Mouse (Mus musculus) CH12F3 (cell line): ENCODE results near the gene Gm826.

ENCODE experiments used
- in situ Hi-C: fragments of 300-500 bp; cut with MboI; formaldehyde crosslinking; loops from 2 replicates; pipeline ENCODE4 v1.14.3; 2020; ENCODE audit warnings: low sequenced_read_pairs

Gm826 gene

DNA sequence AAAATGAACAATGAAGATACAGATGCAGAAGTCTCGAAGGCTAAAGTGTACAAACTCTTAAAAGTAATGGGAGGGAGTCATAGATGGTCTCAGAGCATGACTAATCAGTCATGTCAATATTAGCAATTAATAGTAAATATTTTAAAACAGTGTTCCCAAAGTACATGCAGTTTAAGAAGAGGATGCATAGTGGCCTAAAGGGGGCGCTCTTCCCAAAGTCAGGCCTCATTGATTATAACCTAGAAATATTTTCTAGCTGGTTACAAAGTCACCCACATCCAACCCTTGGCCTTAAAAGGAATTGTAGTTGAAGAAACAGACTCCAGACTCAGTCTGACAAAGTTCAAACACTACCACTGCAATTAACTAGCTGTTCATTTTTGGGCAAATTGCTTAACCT lies 20.4 kb upstream of the Gm826 start:
- in situ Hi-C loops: no loop called here

DNA sequence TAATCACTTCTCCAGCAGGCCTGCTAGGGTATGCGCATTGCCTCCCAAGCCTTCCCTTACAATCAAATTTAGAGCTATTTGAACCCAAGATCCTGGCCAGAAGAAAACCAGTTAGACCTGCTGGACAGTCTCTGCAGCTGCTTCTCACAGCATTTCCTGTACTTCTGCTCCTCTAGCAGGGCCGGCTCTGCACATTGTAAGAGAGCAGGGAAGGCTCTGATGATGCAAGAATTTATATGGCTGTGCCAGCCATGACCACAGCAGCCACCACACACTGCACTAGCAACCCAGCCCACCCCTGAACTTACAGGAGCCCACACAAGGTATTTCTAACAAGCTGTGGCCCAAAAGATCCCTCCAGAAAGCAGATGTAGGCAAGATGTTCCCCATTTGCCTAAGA lies 19.6 kb upstream of the Gm826 start:
- in situ Hi-C loops: no loop called here

DNA sequence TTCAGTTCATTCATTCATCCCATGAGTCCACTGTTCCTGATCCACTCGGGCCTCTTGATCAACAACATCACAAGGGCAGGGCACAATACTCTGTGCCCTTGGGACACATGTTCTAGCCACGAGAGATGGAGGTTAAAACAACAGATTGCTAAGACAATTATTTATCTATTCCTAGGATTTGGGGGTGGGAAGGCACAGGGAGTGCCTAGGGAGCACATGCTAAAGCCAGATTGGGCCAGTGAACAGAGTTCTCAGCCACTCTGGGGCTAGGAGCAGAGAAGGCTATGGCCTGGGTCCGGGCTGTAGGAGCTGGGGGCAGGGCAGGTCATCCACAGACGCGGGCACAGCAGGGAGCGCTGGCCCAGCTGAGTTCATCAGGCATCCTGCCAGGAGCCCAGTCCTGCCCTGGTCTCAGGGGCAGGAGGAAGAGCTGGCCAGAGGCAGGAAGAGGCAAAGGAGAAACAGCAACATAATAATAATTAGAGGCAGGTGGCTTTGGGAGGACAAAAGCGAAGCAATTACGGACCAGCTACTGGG lies 17.1 kb upstream of the Gm826 start:
- in situ Hi-C loops: no loop called here

DNA sequence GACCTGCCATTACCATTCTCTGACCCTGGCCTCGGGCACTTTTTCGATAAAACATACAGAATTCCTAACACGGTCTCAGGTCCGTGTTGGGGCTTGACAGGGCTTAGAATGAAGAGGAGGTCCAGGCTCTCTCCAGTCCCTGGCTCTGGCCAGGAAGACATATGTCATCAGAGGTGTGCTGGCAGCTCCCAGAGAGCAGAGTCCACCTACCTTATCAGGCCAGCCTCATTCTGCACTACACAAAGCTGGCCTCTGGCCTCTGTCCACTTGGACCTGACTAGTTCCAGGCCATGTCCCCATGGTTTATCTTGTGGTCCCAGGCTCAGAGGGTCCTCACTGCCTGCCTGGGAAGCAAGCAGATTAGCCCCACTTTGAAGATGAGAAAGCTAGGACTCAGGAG lies 15.6 kb upstream of the Gm826 start:
- in situ Hi-C loops: no loop called here

DNA sequence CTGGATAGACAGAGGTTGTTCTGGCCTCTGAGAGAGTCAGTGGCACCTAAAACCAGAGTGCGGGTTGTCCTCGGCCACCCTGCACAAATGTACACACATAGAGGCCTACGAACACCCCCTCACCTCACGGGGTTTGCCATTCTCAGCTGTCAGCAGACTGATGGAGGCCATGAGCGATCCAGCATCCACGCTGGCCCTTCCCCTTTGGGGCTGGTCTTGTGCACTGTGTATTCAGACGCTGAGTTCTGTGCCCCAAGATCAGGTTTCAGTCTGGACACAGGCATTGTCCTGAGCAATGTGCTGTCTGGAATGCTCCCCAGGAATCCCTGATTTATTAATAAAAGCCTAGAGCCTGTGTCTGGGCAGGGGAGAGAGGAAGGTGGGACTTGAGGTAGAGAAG lies 14.8 kb upstream of the Gm826 start:
- in situ Hi-C loops: no loop called here

DNA sequence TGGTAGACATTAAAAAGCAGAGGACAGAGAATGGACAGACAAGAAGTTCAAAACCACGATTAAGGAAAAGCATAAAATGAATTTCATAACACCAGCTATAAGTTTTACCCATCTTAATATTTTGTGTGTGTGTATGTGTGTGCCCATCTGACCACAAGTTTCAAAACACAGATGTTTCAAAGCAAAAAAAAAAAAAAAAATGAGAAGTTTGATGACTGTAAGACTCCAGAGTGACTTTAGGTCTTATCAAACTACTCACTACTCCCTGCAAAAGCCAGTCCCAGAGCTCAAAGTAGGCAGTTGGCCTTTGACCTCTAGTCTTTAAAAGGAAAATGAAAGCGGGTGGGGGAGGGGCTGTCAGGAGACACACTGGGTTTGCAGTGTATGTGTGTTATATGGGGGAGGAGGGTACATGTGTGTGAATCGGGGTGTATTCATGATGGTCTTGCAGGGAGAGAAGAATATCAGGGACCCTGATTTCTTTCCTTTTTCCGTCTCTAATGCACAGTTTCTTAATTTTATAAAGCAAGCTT lies 14.2 kb upstream of the Gm826 start:
- in situ Hi-C loops: no loop called here

DNA sequence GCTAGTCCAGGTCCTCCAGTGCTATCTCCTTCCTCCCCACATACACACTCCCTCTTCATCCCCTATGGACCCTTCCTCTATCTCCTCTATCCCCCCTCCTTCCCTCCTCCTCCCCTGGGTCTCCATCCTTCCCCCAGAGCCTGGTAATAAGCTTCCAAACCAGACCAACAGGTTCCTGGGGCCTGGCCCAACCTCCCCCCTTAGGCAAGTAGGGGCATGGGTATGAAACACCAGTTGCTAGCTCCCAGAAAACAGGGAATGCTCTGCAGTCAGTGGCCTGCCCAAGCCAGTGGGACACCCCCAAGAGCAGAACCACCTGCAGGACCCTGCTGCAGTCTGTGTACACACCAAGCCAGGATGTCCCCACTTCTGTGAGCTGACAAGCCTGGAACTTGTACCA lies 11.7 kb upstream of the Gm826 start:
- in situ Hi-C loops: no loop called here

DNA sequence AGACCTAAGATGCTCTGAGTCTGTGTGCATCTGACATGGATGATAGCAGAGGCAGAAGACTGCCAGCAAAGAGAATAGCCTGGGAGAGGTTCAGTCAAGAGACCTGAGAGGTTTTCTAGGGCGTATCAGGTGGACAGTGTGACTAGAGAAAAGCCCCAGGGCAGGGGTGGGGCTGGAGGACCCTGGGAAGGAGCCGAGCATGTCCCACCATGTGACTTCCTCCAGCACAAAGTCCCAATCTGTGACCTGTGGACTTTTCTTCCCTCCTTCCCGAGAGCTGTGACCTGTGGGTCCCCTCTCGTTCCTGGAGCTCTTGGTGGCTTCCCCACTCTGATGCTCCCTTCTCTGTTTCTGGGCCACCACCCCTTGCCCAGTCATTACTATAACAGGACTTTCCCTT lies 6.2 kb upstream of the Gm826 start:
- in situ Hi-C loops: no loop called here

DNA sequence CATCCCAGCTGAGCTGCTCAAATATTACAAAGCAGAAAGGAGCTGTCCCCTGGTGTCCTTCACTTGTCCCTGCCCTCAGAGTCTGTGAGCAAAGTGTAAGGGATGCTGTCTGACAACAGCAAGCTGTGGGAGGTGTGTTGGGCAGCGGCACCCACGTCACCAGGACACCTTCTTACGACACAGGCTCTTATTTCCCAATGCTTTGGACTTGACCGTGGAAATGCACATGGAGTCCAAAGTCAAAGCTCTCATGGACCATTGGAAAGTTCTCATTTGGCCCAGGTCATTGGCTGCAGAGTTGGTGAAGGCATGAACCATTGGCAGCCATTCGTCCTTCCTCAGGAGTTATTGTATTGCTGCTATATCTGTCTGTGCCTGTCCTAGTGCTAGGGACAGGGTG lies 5.6 kb upstream of the Gm826 start:
- in situ Hi-C loops: no loop called here

DNA sequence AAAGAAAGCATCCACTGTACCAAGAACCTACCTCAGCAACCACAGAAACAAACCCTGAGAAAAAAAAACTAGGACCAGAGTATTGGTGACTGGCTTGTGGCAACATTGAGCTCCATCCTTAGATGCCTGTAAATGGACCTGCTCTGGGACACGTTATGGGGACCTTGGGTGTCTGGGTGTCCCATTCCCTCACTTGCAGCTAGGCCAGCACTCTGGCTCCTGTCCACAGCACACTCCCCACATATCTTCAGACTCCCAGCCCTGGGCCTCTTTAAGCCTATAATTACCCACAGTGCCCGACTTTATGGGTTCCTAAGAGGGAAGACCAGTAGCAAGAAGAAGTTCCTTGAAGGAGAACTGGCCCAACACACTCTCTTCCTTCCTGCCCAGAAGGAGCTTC lies 2.1 kb upstream of the Gm826 start:
- in situ Hi-C loops: no loop called here

DNA sequence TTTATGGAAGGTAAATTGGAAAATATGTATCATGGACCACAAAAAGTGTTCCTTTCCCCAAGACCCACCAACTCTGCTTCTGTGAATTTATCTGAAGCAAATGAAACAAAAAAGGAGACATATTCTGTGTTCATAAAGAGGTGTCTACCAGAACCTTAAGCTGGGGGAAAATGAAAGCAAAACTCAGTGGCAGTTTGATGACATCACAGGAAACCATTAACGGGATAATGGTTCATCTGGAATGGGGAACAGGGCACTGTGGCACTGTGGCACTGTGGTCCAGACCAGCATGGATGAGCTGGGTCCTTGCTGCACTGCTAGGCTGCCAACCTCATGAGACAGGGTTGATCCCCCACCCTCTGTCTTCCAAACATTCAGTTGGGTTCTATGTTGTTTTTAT lies 1.1 kb upstream of the Gm826 start:
- in situ Hi-C loops: no loop called here

DNA sequence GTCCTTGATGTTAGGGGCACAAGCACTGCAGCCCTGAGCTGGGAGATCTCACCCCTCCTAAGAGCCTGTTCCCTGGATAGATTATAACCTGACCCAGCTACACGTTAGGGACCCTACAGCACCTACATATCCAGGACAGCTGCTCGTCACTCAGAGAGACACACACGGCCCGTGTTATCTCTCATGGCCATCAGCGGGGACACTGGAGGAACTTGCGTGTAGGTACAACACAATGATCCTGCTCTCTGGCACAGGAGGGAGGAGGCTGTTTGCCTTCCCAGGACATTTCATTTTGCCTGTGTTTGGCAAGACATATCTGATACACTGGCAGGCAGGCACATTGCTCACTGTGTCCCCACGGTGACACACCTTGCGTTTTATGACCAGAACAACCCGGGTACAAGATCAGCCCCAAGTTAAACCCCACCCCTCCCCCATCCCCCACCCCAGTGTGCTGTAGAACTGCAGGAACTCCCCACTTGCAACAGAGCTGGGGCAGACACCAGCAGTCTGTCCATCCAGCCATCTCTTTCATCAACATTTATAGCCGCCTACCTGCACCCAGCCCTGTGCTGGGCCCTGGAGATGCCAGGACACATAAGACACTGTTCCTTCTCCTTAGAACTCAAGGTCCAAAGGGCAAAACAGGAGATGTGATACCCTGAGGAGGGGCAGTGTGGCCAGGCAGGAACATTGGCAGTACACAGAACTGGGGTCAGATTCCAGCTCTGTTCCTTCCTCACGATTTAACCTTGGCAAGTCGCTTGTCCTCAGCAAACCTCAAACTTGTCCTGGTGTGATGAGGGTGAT lies 1.2 kb downstream of the Gm826 start:
- in situ Hi-C loops: no loop called here

DNA sequence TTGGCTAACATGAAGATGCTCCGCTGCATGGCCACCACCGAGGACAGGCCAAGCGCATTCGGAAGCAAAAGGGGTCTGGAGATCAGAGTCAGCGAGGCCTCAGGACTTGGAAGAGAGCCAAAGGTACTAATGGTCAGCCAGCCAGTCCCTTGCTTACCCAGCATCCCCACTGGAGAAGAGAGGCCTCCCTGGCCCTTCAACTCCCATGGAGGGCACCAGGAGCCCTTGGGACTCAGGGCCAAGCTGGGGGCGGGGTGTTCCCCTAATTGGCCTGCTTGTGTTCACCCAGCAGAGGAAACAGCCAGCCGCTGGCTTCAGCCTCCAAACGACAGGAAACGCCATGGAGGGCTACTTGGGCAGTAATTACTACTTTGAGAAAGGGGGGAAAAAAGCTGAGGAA lies 5.1 kb downstream of the Gm826 start:
- in situ Hi-C loops: no loop called here

DNA sequence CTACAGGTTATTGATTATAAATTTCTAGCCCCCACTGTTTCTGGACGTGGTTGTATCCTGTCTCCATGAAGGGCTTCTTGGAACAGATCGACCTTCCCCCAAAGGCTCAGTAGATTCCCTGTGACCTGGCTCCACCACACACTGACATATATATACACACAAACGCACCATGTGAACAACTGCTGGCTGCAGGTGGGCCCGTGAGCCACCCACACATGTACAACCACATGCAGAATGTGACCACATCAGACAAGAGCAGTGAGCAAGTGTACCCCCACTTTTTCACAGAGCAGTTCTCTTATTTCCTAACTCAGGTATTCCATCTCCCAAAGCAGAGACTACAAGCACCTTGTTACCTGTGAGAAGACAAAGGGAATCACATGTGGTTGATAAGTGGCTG lies 6.2 kb downstream of the Gm826 start:
- in situ Hi-C loops: no loop called here

DNA sequence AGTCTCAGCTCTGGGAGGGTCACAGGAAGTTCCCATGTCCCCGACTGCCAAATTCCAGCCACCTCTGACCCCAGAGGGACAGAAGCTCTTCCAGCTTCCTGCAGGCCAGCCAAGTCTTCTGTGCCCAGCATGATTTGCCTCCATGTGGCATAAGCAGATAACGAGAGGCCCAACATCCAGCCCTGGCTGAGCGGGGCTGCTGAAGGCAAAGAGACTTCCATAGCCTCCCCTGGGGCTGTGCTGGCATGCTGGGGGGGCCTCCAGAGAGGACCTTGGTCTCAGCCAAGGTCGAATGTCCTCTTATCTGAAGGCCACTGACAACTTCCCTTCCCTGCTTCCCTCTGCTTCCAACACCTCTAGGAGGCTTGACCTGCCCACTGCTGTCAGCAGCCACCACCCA lies 6.8 kb downstream of the Gm826 start:
- in situ Hi-C loops: no loop called here

DNA sequence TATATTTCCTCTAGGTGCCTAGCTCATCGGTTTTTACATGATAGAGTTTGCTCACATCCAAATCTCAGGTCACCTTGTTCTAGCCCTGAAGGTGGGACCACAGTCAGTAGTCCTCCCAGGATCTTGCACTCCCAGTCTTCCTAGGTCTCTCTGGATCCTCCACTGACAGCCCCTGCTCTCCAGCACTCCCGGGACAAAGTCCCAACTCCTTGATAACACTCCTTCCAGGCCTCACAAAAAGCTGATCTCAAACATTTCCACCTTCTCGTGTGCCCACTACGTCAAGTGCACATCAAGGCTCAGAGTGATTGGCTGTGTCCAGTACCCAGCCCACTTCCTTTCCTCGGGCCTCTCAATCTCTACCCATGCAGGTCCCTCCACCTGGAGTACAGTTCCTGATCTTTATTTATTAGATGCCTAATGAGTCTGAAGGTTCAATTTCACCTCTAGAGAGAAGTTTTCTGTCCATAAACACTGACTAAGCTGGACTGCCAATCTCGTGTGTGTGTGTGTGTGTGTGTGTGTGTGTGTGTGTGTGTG lies 8.8 kb downstream of the Gm826 start:
- in situ Hi-C loops: no loop called here

DNA sequence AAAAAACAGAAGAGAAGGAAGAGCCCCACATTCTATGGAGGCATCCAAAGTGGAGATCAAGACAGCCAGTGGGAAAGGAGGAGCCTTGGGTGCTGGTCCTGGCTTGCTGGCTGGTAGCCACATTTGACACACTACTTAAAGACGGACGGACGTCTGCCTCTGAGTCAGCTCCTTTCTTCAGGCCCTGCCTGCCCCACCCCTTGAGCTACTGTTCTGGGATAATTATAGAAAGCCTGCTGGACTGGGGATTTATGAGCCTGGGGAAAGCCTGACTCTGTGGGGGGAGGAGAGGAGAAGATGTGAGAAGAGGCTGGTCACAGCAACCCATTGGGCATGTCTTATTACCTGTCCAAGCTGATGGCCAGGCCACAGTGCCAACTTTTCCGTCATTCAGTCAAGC lies 12.1 kb downstream of the Gm826 start:
- in situ Hi-C loops: no loop called here

DNA sequence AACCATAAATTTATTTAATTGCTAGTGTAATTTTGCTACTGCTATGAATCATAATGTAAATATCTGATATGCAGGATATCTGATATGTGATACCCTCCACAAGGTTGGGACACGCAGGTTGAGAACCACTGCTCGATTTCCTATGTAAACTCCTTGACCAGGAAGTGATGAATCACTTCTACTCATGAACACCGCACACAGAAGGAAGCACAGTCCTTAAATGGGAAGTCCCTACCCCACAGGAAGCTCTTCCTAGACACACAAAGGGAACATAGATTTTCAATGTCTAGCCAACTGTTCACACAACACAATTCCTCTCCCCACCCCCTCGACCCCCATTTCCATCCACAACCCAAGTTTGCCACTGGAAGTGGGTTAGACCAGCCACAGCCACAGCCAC lies 15.7 kb downstream of the Gm826 start:
- in situ Hi-C loops: no loop called here

DNA sequence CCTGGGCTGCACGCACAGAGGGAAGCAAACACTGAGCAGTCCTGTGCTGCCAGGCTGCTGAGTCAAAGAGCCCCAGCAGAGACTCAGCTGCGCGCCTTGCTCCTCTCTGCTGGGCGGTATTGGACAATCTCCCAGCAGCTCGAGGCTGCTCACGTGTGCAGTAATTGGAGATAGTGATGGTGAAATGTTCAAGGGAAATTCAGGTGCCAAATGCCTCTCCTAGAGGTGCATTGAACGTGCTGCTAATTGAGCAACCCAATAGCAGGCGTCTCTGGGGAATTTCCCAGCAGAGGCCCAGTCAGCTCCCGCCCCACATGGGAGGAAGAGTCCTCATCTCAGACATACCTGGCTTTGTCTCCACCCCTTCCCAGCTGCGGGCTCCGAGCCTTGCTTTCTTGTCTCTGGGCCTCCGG lies 20.4 kb downstream of the Gm826 start:
- in situ Hi-C loops: no loop called here

DNA sequence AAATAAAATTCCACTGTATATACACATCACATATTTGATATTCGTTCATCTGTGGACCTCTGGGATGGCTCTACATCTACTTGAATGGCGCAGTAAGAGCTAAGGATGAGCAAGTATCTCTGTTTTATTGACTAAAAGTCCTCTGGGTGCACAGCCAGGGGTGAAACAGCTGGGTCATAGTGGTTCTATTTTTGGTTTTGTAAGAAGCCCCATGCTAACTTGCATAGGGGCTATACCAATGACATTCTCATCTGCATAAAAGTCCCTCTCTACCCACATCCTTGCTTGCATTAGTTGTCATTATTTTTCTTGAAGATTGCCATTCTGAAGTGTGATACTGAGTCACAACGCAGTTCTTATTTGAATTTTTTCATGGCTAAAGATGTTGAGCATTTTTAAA lies 28.9 kb downstream of the Gm826 start:
- in situ Hi-C loops: no loop called here

DNA sequence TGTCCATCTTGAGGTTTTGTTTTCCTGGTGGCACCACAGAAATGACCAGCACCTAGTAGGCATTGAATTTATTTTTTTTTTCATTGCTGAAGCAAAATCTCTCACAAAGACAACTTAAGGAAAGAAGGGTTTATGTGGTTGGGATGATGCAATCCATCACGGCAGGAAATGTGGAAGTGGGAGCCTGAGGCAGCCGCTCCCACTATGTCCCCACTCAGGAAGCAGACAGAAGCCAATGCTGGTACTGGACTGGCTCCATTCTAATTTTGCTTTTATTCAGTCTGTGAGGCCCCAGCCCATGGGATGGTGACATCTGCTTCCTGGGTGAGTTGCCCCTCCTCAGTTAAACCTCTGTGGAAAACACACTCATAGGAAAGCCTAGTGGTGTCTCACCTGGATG lies 30.0 kb downstream of the Gm826 start:
- in situ Hi-C loops: no loop called here

DNA sequence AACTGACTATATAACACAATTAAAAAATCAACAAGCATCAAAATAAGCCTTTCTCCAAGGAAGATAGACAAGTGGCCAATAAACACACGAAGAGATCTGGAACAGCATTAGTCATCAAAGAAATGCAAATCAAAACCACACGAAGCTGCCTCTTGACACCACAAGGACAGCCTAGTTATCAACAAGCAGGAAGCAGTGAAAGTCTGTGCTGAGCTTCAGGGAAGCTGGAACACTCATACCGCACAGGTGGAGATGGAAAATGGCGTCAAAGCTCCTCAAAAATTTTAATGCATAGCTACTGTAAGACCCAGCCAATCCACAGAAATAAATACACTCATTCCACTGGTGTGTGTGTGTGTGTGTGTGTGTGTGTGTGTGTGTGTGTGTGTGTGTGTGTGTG lies 31.9 kb downstream of the Gm826 start:
- in situ Hi-C loops: no loop called here

DNA sequence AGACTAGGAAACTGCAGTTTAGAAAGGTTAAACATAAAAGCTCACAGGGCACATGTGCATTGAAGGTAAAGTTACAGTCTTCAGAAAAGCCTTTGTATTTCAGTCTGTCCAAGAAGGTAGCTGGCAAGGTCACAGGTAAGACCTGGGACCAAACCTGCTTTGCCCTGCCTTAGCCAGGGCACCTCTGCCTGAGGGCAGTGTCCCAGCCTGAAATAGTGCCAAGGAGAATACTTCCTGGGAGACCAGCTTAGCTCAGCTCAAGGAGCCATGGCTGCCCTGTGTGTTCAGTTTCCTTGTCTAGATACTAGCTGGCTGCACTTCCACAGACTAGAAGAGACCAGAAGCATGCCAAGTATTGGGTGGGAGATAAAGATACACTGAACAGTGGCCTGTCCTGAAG lies 35.4 kb downstream of the Gm826 start:
- in situ Hi-C loops: no loop called here
